Mouse (Mus musculus) intestine, embryonic 14.5 days (tissue): Measurements from ENCODE around the gene Wfdc10. TPM values are rescaled to one million over a fixed set of nuclear protein-coding genes. Genes with fewer than 3 reads are reported as not detected.

Experiments
- ATAC-seq: fragments of 200-750 bp; cut with Nextera tagmentation; replicated peaks from 2 replicates; pipeline ENCODE4 v1.8.0; 2017; ENCODE audit warnings: low read depth, moderate number of reproducible peaks, moderate TSS enrichment, moderate library complexity; ENCODE audit not compliant: low FRiP score, low TSS enrichment
- DNase-seq: peaks from one replicate; pipeline ENCODE4 v3.0.0-alpha.2; 2018; ENCODE audit warnings: low spot score
- H3K27ac ChIP-seq: fragments of 300-500 bp; sonication (generic); 2 replicates; pipeline ENCODE4 v1.5.1; 2014; ENCODE audit warnings: low read depth, mild to moderate bottlenecking, control low read depth
- H3K27me3 ChIP-seq: fragments of 300-500 bp; sonication (generic); replicated peaks from 2 replicates; pipeline ENCODE4 v1.6.1; 2014; ENCODE audit warnings: low read length, control low read depth; ENCODE audit not compliant: control insufficient read depth, insufficient read depth
- H3K36me3 ChIP-seq: fragments of 300-500 bp; sonication (generic); 2 replicates; pipeline ENCODE4 v1.6.1; 2014; ENCODE audit warnings: low read length, control low read depth; ENCODE audit not compliant: control insufficient read depth, insufficient read depth
- H3K4me1 ChIP-seq: fragments of 300-500 bp; sonication (generic); replicated peaks from 2 replicates; pipeline ENCODE4 v1.6.1; 2014; ENCODE audit warnings: low read length, control low read depth, mixed read lengths; ENCODE audit not compliant: control insufficient read depth, insufficient read depth
- H3K4me2 ChIP-seq: fragments of 300-500 bp; sonication (generic); 2 replicates; pipeline ENCODE4 v1.6.1; 2014; ENCODE audit warnings: low read length
- H3K4me3 ChIP-seq: fragments of 300-500 bp; sonication (generic); 2 replicates; pipeline ENCODE4 v1.5.1; 2014; ENCODE audit warnings: low read depth, low read length, control low read depth, mixed read lengths
- H3K9ac ChIP-seq: fragments of 300-500 bp; sonication (generic); 2 replicates; pipeline ENCODE4 v1.6.1; 2014; ENCODE audit warnings: mild to moderate bottlenecking, low read length
- H3K9me3 ChIP-seq: fragments of 300-500 bp; sonication (generic); 2 replicates; pipeline ENCODE4 v1.6.1; 2016; ENCODE audit warnings: low read length, control low read depth; ENCODE audit not compliant: control insufficient read depth
- WGBS: fragments of 180-500 bp; shearing (Covaris S2); extraction: QIAGEN DNeasy Blood & Tissue Kit; methylation state at CpG from one replicate; pipeline ENCODE4 v1.1.7; 2014; 5-methylcytosine and 5-hydroxymethylcytosine counted together
- polyA plus RNA-seq: library from polyadenylated mRNA; unstranded; fragments of >200 nt; fragmentation: Nextera tagmentation; extraction: Ambion mirVana; gene quantifications from 2 replicates; pipeline ENCODE4 v1.2.1, GENCODE M21; 2014

Gene Wfdc10
- polyA plus RNA-seq, 1 experiment from 2014 or later = 1.2 TPM

- Histone ChIP-seq H3K27me3 (no peaks in the 10 kb centered on the region), H3K9me3 (no peaks in the 10 kb centered on the region), H3K9ac (no peak overlapping the region), H3K4me2 (no peak overlapping the region), H3K36me3 (no peaks in the 10 kb centered on the region), H3K27ac (no peak overlapping the region), H3K4me1 (no peaks in the 10 kb centered on the region), H3K4me3 (no peak overlapping the region)
- no peak for DNase-seq
- 77% methylated on average over 13 of the region's 13 CpGs for WGBS
- ATAC-seq = no peak
Observed at GRCm38 (mm10) chr2:164641881-164642673, 13.8 kb upstream of the Wfdc10 start.

GRCm38 (mm10) chr2:164656483-164656882 lies 637 bp downstream of the Wfdc10 start, which contains the start of gene Wfdc9:
Gene Wfdc9 (minus strand): TSS chr2:164656583.
- Histone ChIP-seq H3K36me3 (no peaks in the 10 kb centered on the region), H3K9ac (no peak within 1 kb of the TSS), H3K4me2 (no peak within 1 kb of the TSS), H3K4me1 (no peaks in the 10 kb centered on the region), H3K27ac (no peak within 1 kb of the TSS), H3K4me3 (no peak within 1 kb of the TSS), H3K9me3 (no peaks in the 10 kb centered on the region), H3K27me3 (no peaks in the 10 kb centered on the region)
- DNase-seq = no peak
- WGBS = 85% methylated on average over 9 of the region's 9 CpGs
- no peak for ATAC-seq

GRCm38 (mm10) chr2:164664851-164665250 lies 9.0 kb downstream of the Wfdc10 start:
- DNase-seq (no peak), ATAC-seq (no peak)
- Histone ChIP-seq H3K9me3 (no peaks in the 10 kb centered on the region), H3K36me3 (no peaks in the 10 kb centered on the region), H3K27ac (no peak overlapping the region), H3K9ac (no peak overlapping the region), H3K4me2 (no peak overlapping the region), H3K4me1 (no peaks in the 10 kb centered on the region), H3K27me3 (no peaks in the 10 kb centered on the region), H3K4me3 (no peak overlapping the region)
- 89% methylated on average over 7 of the region's 7 CpGs for WGBS

- no peak for ATAC-seq
- WGBS = 80% methylated on average over 5 of the region's 5 CpGs
- Histone ChIP-seq H3K9me3 (no peaks in the 10 kb centered on the region), H3K36me3 (no peaks in the 10 kb centered on the region), H3K4me3 (no peak overlapping the region), H3K4me1 (no peaks in the 10 kb centered on the region), H3K27ac (no peak overlapping the region), H3K27me3 (no peaks in the 10 kb centered on the region), H3K9ac (no peak overlapping the region), H3K4me2 (no peak overlapping the region)
- no peak for DNase-seq
Observed at GRCm38 (mm10) chr2:164670261-164670660, 14.4 kb downstream of the Wfdc10 start.

- Histone ChIP-seq H3K4me1 (no peaks in the 10 kb centered on the region), H3K36me3 (no peaks in the 10 kb centered on the region), H3K4me3 (no peak overlapping the region), H3K27me3 (no peaks in the 10 kb centered on the region), H3K4me2 (no peak overlapping the region), H3K9me3 (no peaks in the 10 kb centered on the region), H3K27ac (no peak overlapping the region), H3K9ac (no peak overlapping the region)
- 37% methylated on average over 1 of the region's 1 CpGs for WGBS
- DNase-seq (no peak), ATAC-seq (no peak)
Observed at GRCm38 (mm10) chr2:164670938-164671337, 15.1 kb downstream of the Wfdc10 start.

GRCm38 (mm10) chr2:164673987-164674386 lies 18.1 kb downstream of the Wfdc10 start, which contains the start of gene Wfdc11:
Gene Wfdc11 (minus strand): TSS chr2:164674087.
- Histone ChIP-seq H3K9ac (no peak within 1 kb of the TSS), H3K27ac (no peak within 1 kb of the TSS), H3K4me1 (0 out of 2 replicates have a peak, but pooled peaks cover 5% of the 10 kb centered on the region), H3K36me3 (no peaks in the 10 kb centered on the region), H3K27me3 (no peaks in the 10 kb centered on the region), H3K9me3 (no peaks in the 10 kb centered on the region), H3K4me2 (no peak within 1 kb of the TSS), H3K4me3 (no peak within 1 kb of the TSS)
- WGBS = 80% methylated on average over 7 of the region's 7 CpGs
- no peak for ATAC-seq
- no peak for DNase-seq

GRCm38 (mm10) chr2:164676103-164676502 lies 20.3 kb downstream of the Wfdc10 start:
- Histone ChIP-seq H3K9ac (no peak overlapping the region), H3K4me2 (no peak overlapping the region), H3K27me3 (no peaks in the 10 kb centered on the region), H3K4me1 (0 out of 2 replicates have a peak, but pooled peaks cover 6% of the 10 kb centered on the region), H3K9me3 (no peaks in the 10 kb centered on the region), H3K36me3 (no peaks in the 10 kb centered on the region), H3K4me3 (no peak overlapping the region), H3K27ac (no peak overlapping the region)
- no peak for ATAC-seq
- WGBS = 80% methylated on average over 7 of the region's 7 CpGs
- no peak for DNase-seq

- ATAC-seq = no peak
- no peak for DNase-seq
- WGBS = 73% methylated on average over 16 of the region's 16 CpGs
Observed at GRCm38 (mm10) chr2:164676916-164677685, 21.3 kb downstream of the Wfdc10 start.

More at GRCm38 (mm10) chr2:164676916-164677685, 21.3 kb downstream of the Wfdc10 start:
- Histone ChIP-seq H3K27me3 (no peaks in the 10 kb centered on the region), H3K4me2 (no peak overlapping the region), H3K9me3 (no peaks in the 10 kb centered on the region), H3K36me3 (no peaks in the 10 kb centered on the region), H3K27ac (no peak overlapping the region), H3K9ac (no peak overlapping the region), H3K4me1 (0 out of 2 replicates have a peak, but pooled peaks cover 6% of the 10 kb centered on the region), H3K4me3 (no peak overlapping the region)
